Mouse (Mus musculus) liver (tissue): Measurements from ENCODE around the gene Tmem165.

Experiments
- DNase-seq: peaks from one replicate; pipeline ENCODE4 v3.0.0-alpha.2; 2020; ENCODE audit warnings: mixed read lengths

The Tmem165 gene

GRCm38 (mm10) chr5:76175051-76175450 is 8.6 kb upstream of the Tmem165 start:
- DNase-seq: no peak

GRCm38 (mm10) chr5:76176411-76176810 is 7.3 kb upstream of the Tmem165 start:
- DNase-seq: no peak

GRCm38 (mm10) chr5:76176841-76177240 is 6.8 kb upstream of the Tmem165 start:
- DNase-seq: no peak

- DNase-seq: no peak
Measured at GRCm38 (mm10) chr5:76177664-76178063, 6.0 kb upstream of the Tmem165 start.

GRCm38 (mm10) chr5:76179171-76179570 is 4.5 kb upstream of the Tmem165 start:
- DNase-seq: no peak

- DNase-seq: no peak
Measured at GRCm38 (mm10) chr5:76179791-76180190, 3.9 kb upstream of the Tmem165 start.

GRCm38 (mm10) chr5:76182326-76182725 is 1.4 kb upstream of the Tmem165 start:
- no peak for DNase-seq

- DNase-seq: no peak
Measured at GRCm38 (mm10) chr5:76183043-76183749, 484 bp upstream of the Tmem165 start.

GRCm38 (mm10) chr5:76184286-76185080 is 803 bp downstream of the Tmem165 start:
- peak; percentile 88 for DNase-seq

GRCm38 (mm10) chr5:76187885-76188284 is 4.2 kb downstream of the Tmem165 start:
- DNase-seq: no peak

- no peak for DNase-seq
Measured at GRCm38 (mm10) chr5:76190609-76191008, 6.9 kb downstream of the Tmem165 start.

GRCm38 (mm10) chr5:76193075-76193474 is 9.4 kb downstream of the Tmem165 start:
- DNase-seq: no peak

GRCm38 (mm10) chr5:76194377-76194945 is 10.8 kb downstream of the Tmem165 start:
- no peak for DNase-seq

GRCm38 (mm10) chr5:76199346-76199745 is 15.7 kb downstream of the Tmem165 start:
- DNase-seq: no peak

- no peak for DNase-seq
Measured at GRCm38 (mm10) chr5:76203171-76203570, 19.5 kb downstream of the Tmem165 start.

GRCm38 (mm10) chr5:76205886-76206285 is 22.2 kb downstream of the Tmem165 start:
- DNase-seq: no peak

- no peak for DNase-seq
Measured at GRCm38 (mm10) chr5:76208066-76208465, 24.4 kb downstream of the Tmem165 start.

- DNase-seq: no peak
Measured at GRCm38 (mm10) chr5:76216691-76217090, 33.0 kb downstream of the Tmem165 start.

GRCm38 (mm10) chr5:76231171-76231855 is 47.6 kb downstream of the Tmem165 start:
- DNase-seq: no peak

GRCm38 (mm10) chr5:76243274-76243673 is 59.6 kb downstream of the Tmem165 start:
- no peak for DNase-seq

- no peak for DNase-seq
Measured at GRCm38 (mm10) chr5:76243929-76244328, 60.2 kb downstream of the Tmem165 start.

GRCm38 (mm10) chr5:76244430-76244829 is 60.8 kb downstream of the Tmem165 start:
- no peak for DNase-seq

GRCm38 (mm10) chr5:76245419-76245818 is 61.7 kb downstream of the Tmem165 start:
- no peak for DNase-seq
